Mouse (Mus musculus) lung, embryonic 14.5 days (tissue): Measurements from ENCODE around the gene Cldn12. TPM values are rescaled to one million over a fixed set of nuclear protein-coding genes. Genes with fewer than 3 reads are reported as not detected.

Experiments
- ATAC-seq: fragments of 200-750 bp; cut with Nextera tagmentation; 2 replicates; pipeline ENCODE4 v1.8.0; 2017; ENCODE audit warnings: mild to moderate bottlenecking, moderate TSS enrichment, moderate library complexity; ENCODE audit not compliant: insufficient read depth
- DNase-seq: peaks from one replicate; pipeline ENCODE4 v3.0.0-alpha.2; 2015
- H3K27ac ChIP-seq: fragments of 300-500 bp; sonication (generic); 2 replicates; pipeline ENCODE4 v1.5.1; 2014; ENCODE audit warnings: low read depth, mild to moderate bottlenecking, moderate library complexity
- H3K27me3 ChIP-seq: fragments of 300-500 bp; sonication (generic); 2 replicates; pipeline ENCODE4 v1.6.1; 2014; ENCODE audit warnings: low read length, control low read depth; ENCODE audit not compliant: insufficient read depth
- H3K36me3 ChIP-seq: fragments of 300-500 bp; sonication (generic); 2 replicates; pipeline ENCODE4 v1.6.1; 2014; ENCODE audit warnings: control low read depth; ENCODE audit not compliant: insufficient read depth
- H3K4me1 ChIP-seq: fragments of 300-500 bp; sonication (generic); 2 replicates; pipeline ENCODE4 v1.6.1; 2014; ENCODE audit warnings: antibody characterized with exemption, control low read depth; ENCODE audit not compliant: insufficient read depth
- H3K4me2 ChIP-seq: fragments of 300-500 bp; sonication (generic); 2 replicates; pipeline ENCODE4 v1.6.1; 2014; ENCODE audit warnings: mild to moderate bottlenecking
- H3K4me3 ChIP-seq: fragments of 300-500 bp; sonication (generic); 2 replicates; pipeline ENCODE4 v1.5.1; 2014; ENCODE audit warnings: low read depth, low read length
- H3K9ac ChIP-seq: fragments of 300-500 bp; sonication (generic); 2 replicates; pipeline ENCODE4 v1.6.1; 2014
- H3K9me3 ChIP-seq: fragments of 300-500 bp; sonication (generic); 2 replicates; pipeline ENCODE4 v1.6.1; 2016; ENCODE audit warnings: low read depth, low read length, control low read depth
- CTCF ChIP-seq: IDR thresholded peaks from 2 replicates; pipeline ENCODE4 v1.5.1; 2016; ENCODE audit warnings: antibody characterized with exemption, low read depth
- WGBS: fragments of 180-500 bp; shearing (Covaris S2); extraction: QIAGEN DNeasy Blood & Tissue Kit; methylation state at CpG from one replicate; pipeline ENCODE4 v1.1.7; 2014; 5-methylcytosine and 5-hydroxymethylcytosine counted together
- polyA plus RNA-seq: library from polyadenylated mRNA; unstranded; fragments of >200 nt; fragmentation: Nextera tagmentation; extraction: Ambion mirVana; gene quantifications from 2 replicates; pipeline ENCODE4 v1.2.1, GENCODE M21; 2014

The Cldn12 gene
- polyA plus RNA-seq, 1 experiment from 2014 or later: 17.6 TPM

- Histone ChIP-seq H3K27me3 (no peaks in the 10 kb centered on the region), H3K9ac (no peak overlapping the region), H3K4me3 (no peak overlapping the region), H3K36me3 (no peaks in the 10 kb centered on the region), H3K4me1 (no peaks in the 10 kb centered on the region), H3K27ac (no peak overlapping the region), H3K9me3 (no peaks in the 10 kb centered on the region), H3K4me2 (no peak overlapping the region)
- no peak for TF ChIP-seq CTCF
- DNase-seq (no peak), ATAC-seq (no peak)
- WGBS: 56% methylated on average over 1 of the region's 1 CpGs
Measured at GRCm38 (mm10) chr5:5465256-5465655, 49.5 kb downstream of the Cldn12 start.

Other genes with a start within 250 kb of the Cldn12 start
- gene Cdk14, start 94.6 kb downstream of the Cldn12 start, polyA plus RNA-seq: 37.7 and 37.8 TPM in 2 replicates
- gene 1700015F17Rik, start 35.8 kb downstream of the Cldn12 start, polyA plus RNA-seq: not detected in 2 replicates
- gene Gtpbp10, start 44.6 kb upstream of the Cldn12 start, polyA plus RNA-seq: 31.0 and 33.7 TPM in 2 replicates
- 0.24 and 0.80 TPM in 2 replicates for gene Gm8773, start 58.8 kb upstream of the Cldn12 start, polyA plus RNA-seq
- 3.1 and 4.3 TPM in 2 replicates for gene Cfap69, start 149.3 kb upstream of the Cldn12 start, polyA plus RNA-seq
- 5.4 TPM in 2 replicates for gene Steap2, start 179.6 kb upstream of the Cldn12 start, polyA plus RNA-seq
- gene Steap1, start 234.4 kb upstream of the Cldn12 start, polyA plus RNA-seq: 2.2 and 2.8 TPM in 2 replicates